Mouse (Mus musculus): ENCODE measurements around the gene Specc1l. TPM values are rescaled to one million over a fixed set of nuclear protein-coding genes. Genes with fewer than 3 reads are reported as not detected.

The Specc1l gene
- total RNA-seq, 1 experiment from 2014 or later, result 51.6 TPM

GRCm38 (mm10) chr10:75221936-75222610, 10.2 kb downstream of the Specc1l start:
- ATAC-seq (replicated peaks; ENCODE audit: low read depth, poor library complexity, severe bottlenecking), result no peak

GRCm38 (mm10) chr10:75222611-75222998, 10.7 kb downstream of the Specc1l start:
- ATAC-seq (replicated peaks; ENCODE audit: low read depth, poor library complexity, severe bottlenecking), result peak; percentile 84

GRCm38 (mm10) chr10:75224154-75224553, 12.3 kb downstream of the Specc1l start:
- no peak for ATAC-seq (replicated peaks; ENCODE audit: low read depth, poor library complexity, severe bottlenecking)

- ATAC-seq (replicated peaks; ENCODE audit: low read depth, poor library complexity, severe bottlenecking), result no peak
Observed at GRCm38 (mm10) chr10:75224630-75225029, 12.8 kb downstream of the Specc1l start.

- ATAC-seq (replicated peaks; ENCODE audit: low read depth, poor library complexity, severe bottlenecking), result no peak
Observed at GRCm38 (mm10) chr10:75227381-75227780, 15.5 kb downstream of the Specc1l start.

GRCm38 (mm10) chr10:75230572-75230971, 18.7 kb downstream of the Specc1l start:
- no peak for ATAC-seq (replicated peaks; ENCODE audit: low read depth, poor library complexity, severe bottlenecking)

- no peak for ATAC-seq (replicated peaks; ENCODE audit: low read depth, poor library complexity, severe bottlenecking)
Observed at GRCm38 (mm10) chr10:75231876-75232275, 20.0 kb downstream of the Specc1l start.

- ATAC-seq (replicated peaks; ENCODE audit: low read depth, poor library complexity, severe bottlenecking), result no peak
Observed at GRCm38 (mm10) chr10:75232612-75233155, 20.8 kb downstream of the Specc1l start.

GRCm38 (mm10) chr10:75233489-75233888, 21.6 kb downstream of the Specc1l start:
- no peak for ATAC-seq (replicated peaks; ENCODE audit: low read depth, poor library complexity, severe bottlenecking)

- no peak for ATAC-seq (replicated peaks; ENCODE audit: low read depth, poor library complexity, severe bottlenecking)
Observed at GRCm38 (mm10) chr10:75235726-75236125, 23.9 kb downstream of the Specc1l start.

- no peak for ATAC-seq (replicated peaks; ENCODE audit: low read depth, poor library complexity, severe bottlenecking)
Observed at GRCm38 (mm10) chr10:75236156-75236555, 24.3 kb downstream of the Specc1l start.

GRCm38 (mm10) chr10:75237166-75237565, 25.3 kb downstream of the Specc1l start:
- ATAC-seq (replicated peaks; ENCODE audit: low read depth, poor library complexity, severe bottlenecking), result no peak

- no peak for ATAC-seq (replicated peaks; ENCODE audit: low read depth, poor library complexity, severe bottlenecking)
Observed at GRCm38 (mm10) chr10:75240583-75241250, 28.8 kb downstream of the Specc1l start.

GRCm38 (mm10) chr10:75245806-75246205, 33.9 kb downstream of the Specc1l start:
- no peak for ATAC-seq (replicated peaks; ENCODE audit: low read depth, poor library complexity, severe bottlenecking)

GRCm38 (mm10) chr10:75246331-75246730, 34.5 kb downstream of the Specc1l start:
- no peak for ATAC-seq (replicated peaks; ENCODE audit: low read depth, poor library complexity, severe bottlenecking)

GRCm38 (mm10) chr10:75251011-75251410, 39.1 kb downstream of the Specc1l start:
- ATAC-seq (replicated peaks; ENCODE audit: low read depth, poor library complexity, severe bottlenecking), result no peak

- ATAC-seq (replicated peaks; ENCODE audit: low read depth, poor library complexity, severe bottlenecking), result no peak
Observed at GRCm38 (mm10) chr10:75252301-75253022, 40.6 kb downstream of the Specc1l start.

- peak; percentile 67 for ATAC-seq (replicated peaks; ENCODE audit: low read depth, poor library complexity, severe bottlenecking)
Observed at GRCm38 (mm10) chr10:75255091-75255490, 43.2 kb downstream of the Specc1l start.

GRCm38 (mm10) chr10:75257401-75257800, 45.5 kb downstream of the Specc1l start:
- no peak for ATAC-seq (replicated peaks; ENCODE audit: low read depth, poor library complexity, severe bottlenecking)

GRCm38 (mm10) chr10:75258241-75258640, 46.4 kb downstream of the Specc1l start:
- ATAC-seq (replicated peaks; ENCODE audit: low read depth, poor library complexity, severe bottlenecking), result peak; percentile 86

- ATAC-seq (replicated peaks; ENCODE audit: low read depth, poor library complexity, severe bottlenecking), result no peak
Observed at GRCm38 (mm10) chr10:75261268-75261667, 49.4 kb downstream of the Specc1l start.

All from common myeloid progenitor, adult 5-6 weeks (primary cell).